Mouse (Mus musculus) liver, embryonic 11.5 days (tissue): ENCODE measurements around the gene Smarcd2. TPM values are rescaled to one million over a fixed set of nuclear protein-coding genes. Genes with fewer than 3 reads are reported as not detected.

Source experiments
- ATAC-seq: fragments of 200-750 bp; cut with Nextera tagmentation; replicated peaks from 2 replicates; pipeline ENCODE4 v1.8.0; 2017; ENCODE audit warnings: moderate number of reproducible peaks, mild to moderate bottlenecking, moderate TSS enrichment, moderate library complexity; ENCODE audit not compliant: low FRiP score
- DNase-seq: peaks from one replicate; pipeline ENCODE4 v3.0.0-alpha.2; 2017; ENCODE audit warnings: low spot score
- H3K27ac ChIP-seq: fragments of 300-500 bp; sonication (generic); 2 replicates; pipeline ENCODE4 v1.5.1; 2014; ENCODE audit warnings: mild to moderate bottlenecking, low read depth, low read length, control low read depth
- H3K27me3 ChIP-seq: fragments of 300-500 bp; sonication (generic); replicated peaks from 2 replicates; pipeline ENCODE4 v1.6.1; 2014; ENCODE audit warnings: low read length, mixed read lengths; ENCODE audit not compliant: control insufficient read depth, insufficient read depth
- H3K36me3 ChIP-seq: fragments of 300-500 bp; sonication (generic); 2 replicates; pipeline ENCODE4 v1.6.1; 2014; ENCODE audit warnings: mild to moderate bottlenecking, low read length, moderate library complexity, mixed read lengths; ENCODE audit not compliant: control insufficient read depth, insufficient read depth
- H3K4me1 ChIP-seq: fragments of 300-500 bp; sonication (generic); replicated peaks from 2 replicates; pipeline ENCODE4 v1.6.1; 2014; ENCODE audit warnings: low read length, mixed read lengths; ENCODE audit not compliant: control insufficient read depth, insufficient read depth
- H3K4me2 ChIP-seq: fragments of 300-500 bp; sonication (generic); 2 replicates; pipeline ENCODE4 v1.6.1; 2014; ENCODE audit warnings: mild to moderate bottlenecking, control low read depth, moderate library complexity
- H3K4me3 ChIP-seq: fragments of 300-500 bp; sonication (generic); 2 replicates; pipeline ENCODE4 v1.5.1; 2014; ENCODE audit warnings: low read depth, low read length, control low read depth
- H3K9ac ChIP-seq: fragments of 300-500 bp; sonication (generic); 2 replicates; pipeline ENCODE4 v1.6.1; 2014; ENCODE audit warnings: low read depth, low read length, control low read depth
- H3K9me3 ChIP-seq: fragments of 300-500 bp; sonication (generic); 2 replicates; pipeline ENCODE4 v1.6.1; 2016; ENCODE audit warnings: low read length, inconsistent platforms, mixed read lengths; ENCODE audit not compliant: control insufficient read depth
- whole genome bisulfite sequencing: fragments of 180-500 bp; shearing (Covaris S2); extraction: QIAGEN DNeasy Blood & Tissue Kit; methylation state at CpG from one replicate; pipeline ENCODE4 v1.1.7; 2014; 5-methylcytosine and 5-hydroxymethylcytosine counted together
- polyA plus RNA-seq: library from polyadenylated mRNA; unstranded; fragments of >200 nt; fragmentation: Nextera tagmentation; extraction: Ambion mirVana; gene quantifications from 2 replicates; pipeline ENCODE4 v1.2.1, GENCODE M21; 2014

Smarcd2 gene
- 60.3 and 62.9 TPM in 2 replicates for polyA plus RNA-seq

GRCm38 (mm10) chr11:106272644-106273310 lies at the start of gene Smarcd2:
Smarcd2 (minus strand) TSS chr11:106272972.
- peak within 1 kb of the TSS; percentile 99 for H3K4me3 ChIP-seq
- H3K4me1 ChIP-seq: peaks cover 44% of the 10 kb centered on the region
- H3K4me2 ChIP-seq: peak within 1 kb of the TSS; percentile 81
- WGBS: under 1% methylated on average over 72 of the region's 72 CpGs
- peak within 1 kb of the TSS; percentile 99 for H3K9ac ChIP-seq
- no peaks in the 10 kb centered on the region for H3K27me3 ChIP-seq
- no peaks in the 10 kb centered on the region for H3K9me3 ChIP-seq
- peak; percentile 92 for ATAC-seq
- peak within 1 kb of the TSS; percentile 95 for H3K27ac ChIP-seq
- H3K36me3 ChIP-seq: 0 out of 2 replicates have a peak, but pooled peaks cover 4% of the 10 kb centered on the region
- DNase-seq: peak; percentile 100

DNA sequence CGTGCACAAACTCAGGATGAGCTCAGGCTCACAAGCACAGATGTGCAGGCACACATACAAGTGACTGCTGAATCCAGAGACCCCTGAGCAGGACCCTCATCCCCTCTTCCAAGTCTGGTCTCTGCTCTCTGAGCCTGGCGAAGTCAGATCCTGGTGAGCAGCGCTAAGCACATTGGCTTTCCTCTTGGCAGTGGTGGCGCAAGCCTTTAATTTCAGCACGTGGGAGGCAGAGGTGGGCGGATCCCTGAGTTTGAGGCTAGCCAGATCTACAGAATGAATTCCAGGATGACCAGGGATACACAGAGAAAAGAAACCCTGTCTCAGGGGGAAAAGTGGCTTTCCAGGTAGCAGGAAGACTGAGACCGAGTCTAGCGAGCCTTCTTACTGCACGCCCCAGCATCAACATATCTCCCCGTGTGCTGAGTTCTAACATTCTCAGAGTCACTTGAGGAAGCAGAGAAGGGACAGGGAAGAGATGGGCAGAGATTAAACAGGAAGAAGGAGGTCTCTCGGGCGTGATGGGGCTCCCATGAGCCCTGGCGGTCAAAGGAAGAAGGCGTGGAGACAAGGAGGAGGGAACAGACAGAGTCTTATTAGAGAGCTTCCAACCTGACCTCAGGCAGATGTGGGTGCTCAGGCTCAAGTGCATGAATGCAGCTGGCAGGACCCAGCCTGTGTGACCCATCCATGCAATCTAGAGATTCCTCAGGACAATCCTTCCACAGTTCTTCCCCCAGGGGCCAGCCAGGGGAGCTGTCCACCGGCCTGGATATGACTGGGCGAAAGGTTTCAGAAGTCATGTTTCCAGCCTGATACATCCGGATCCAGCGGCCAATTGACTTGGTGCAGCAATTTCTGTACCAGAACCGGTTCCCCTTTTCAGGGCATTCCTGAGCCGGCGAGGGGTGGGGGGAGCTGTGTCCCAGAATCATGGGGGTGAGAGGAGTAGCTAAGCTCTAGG lies 45.9 kb upstream of the Smarcd2 start:
- no peaks in the 10 kb centered on the region for H3K36me3 ChIP-seq
- H3K4me3 ChIP-seq: no peak overlapping the region
- DNase-seq (no peak), ATAC-seq (no peak)
- no peaks in the 10 kb centered on the region for H3K27me3 ChIP-seq
- no peaks in the 10 kb centered on the region for H3K9me3 ChIP-seq
- H3K9ac ChIP-seq: no peak overlapping the region
- no peak overlapping the region; the same call in 1 of the 2 replicates for H3K4me2 ChIP-seq
- H3K27ac ChIP-seq: no peak overlapping the region
- 58% methylated on average over 21 of the region's 21 CpGs for WGBS
- H3K4me1 ChIP-seq: 0 out of 2 replicates have a peak, but pooled peaks cover 3% of the 10 kb centered on the region

DNA sequence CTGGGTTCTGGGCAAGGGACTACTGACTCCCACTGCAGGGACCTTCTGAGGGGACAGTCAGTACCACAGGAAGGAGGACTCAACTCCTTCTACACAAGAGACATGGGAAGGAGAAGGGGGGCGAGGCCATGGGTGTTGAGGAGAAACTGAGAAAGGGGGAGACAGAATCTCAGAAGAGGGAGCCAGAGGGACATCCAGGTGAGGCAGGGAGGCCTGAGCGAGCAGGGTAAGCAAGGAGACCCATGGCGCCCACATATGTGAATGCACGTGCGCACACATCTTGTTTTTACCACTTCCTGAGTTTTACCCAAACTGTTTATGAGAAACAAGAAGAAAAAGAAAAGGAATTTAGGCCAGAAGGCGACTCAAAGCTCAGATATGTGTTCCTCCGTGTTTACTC lies 45.0 kb upstream of the Smarcd2 start:
- 75% methylated on average over 7 of the region's 7 CpGs for WGBS
- H3K9me3 ChIP-seq: no peaks in the 10 kb centered on the region
- ATAC-seq (no peak), DNase-seq (no peak)
- no peaks in the 10 kb centered on the region for H3K36me3 ChIP-seq
- H3K4me3 ChIP-seq: no peak overlapping the region
- H3K4me1 ChIP-seq: 0 out of 2 replicates have a peak, but pooled peaks cover 5% of the 10 kb centered on the region
- H3K27ac ChIP-seq: no peak overlapping the region
- no peak overlapping the region for H3K9ac ChIP-seq
- no peaks in the 10 kb centered on the region for H3K27me3 ChIP-seq
- H3K4me2 ChIP-seq: no peak overlapping the region

- Histone ChIP-seq H3K27me3 (no peaks in the 10 kb centered on the region), H3K36me3 (no peaks in the 10 kb centered on the region), H3K9ac (no peak overlapping the region), H3K27ac (no peak overlapping the region), H3K4me3 (no peak overlapping the region), H3K9me3 (no peaks in the 10 kb centered on the region), H3K4me2 (no peak overlapping the region), H3K4me1 (0 out of 2 replicates have a peak, but pooled peaks cover 5% of the 10 kb centered on the region)
- WGBS: 70% methylated on average over 1 of the region's 1 CpGs
- ATAC-seq (no peak), DNase-seq (no peak)
Measured at GRCm38 (mm10) chr11:106316416-106316815, 43.6 kb upstream of the Smarcd2 start.

DNA sequence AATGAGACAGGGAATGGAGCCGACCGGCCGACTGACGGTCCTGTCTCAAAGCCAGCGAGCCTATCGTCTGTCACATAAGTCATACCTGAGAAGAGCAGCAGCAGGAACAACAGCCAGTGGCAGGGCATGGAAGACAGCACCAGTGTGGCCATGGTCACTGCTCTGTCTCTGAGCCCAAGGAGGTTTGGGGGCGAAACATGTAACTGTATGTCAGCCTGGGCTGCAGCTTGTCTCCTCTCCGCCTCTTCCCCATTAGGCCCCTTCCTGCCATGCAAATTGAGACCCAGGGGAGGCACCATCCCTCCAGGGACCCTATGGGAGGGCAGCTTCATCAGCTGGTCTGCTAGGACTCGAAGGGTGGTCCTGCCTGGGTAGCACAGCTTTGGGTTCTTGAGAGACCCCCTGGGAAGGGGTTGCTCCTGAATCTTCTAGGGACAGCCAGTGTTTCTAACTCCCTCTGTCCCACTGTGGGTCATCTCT lies 41.6 kb upstream of the Smarcd2 start, which contains the start of gene Cd79b:
Cd79b (minus strand) TSS at position 430 of the 480 bp plus-strand sequence.
- peak within 1 kb of the TSS; percentile 32 for H3K4me2 ChIP-seq
- H3K36me3 ChIP-seq: no peaks in the 10 kb centered on the region
- DNase-seq (no peak), ATAC-seq (no peak)
- no peaks in the 10 kb centered on the region for H3K9me3 ChIP-seq
- WGBS: 52% methylated on average over 9 of the region's 9 CpGs
- H3K9ac ChIP-seq: no peak within 1 kb of the TSS
- H3K4me1 ChIP-seq: 0 out of 2 replicates have a peak, but pooled peaks cover 5% of the 10 kb centered on the region
- H3K27me3 ChIP-seq: no peaks in the 10 kb centered on the region
- peak within 1 kb of the TSS; percentile 5; the same call in 1 of the 2 replicates for H3K4me3 ChIP-seq
- H3K27ac ChIP-seq: no peak within 1 kb of the TSS

GRCm38 (mm10) chr11:106313533-106313932 lies 40.8 kb upstream of the Smarcd2 start:
- no peak for DNase-seq
- no peak overlapping the region for H3K27ac ChIP-seq
- no peaks in the 10 kb centered on the region for H3K9me3 ChIP-seq

GRCm38 (mm10) chr11:106310123-106310522 lies 37.4 kb upstream of the Smarcd2 start:
- WGBS: 75% methylated on average over 5 of the region's 5 CpGs
- DNase-seq: no peak
- H3K9me3 ChIP-seq: no peaks in the 10 kb centered on the region
- H3K4me2 ChIP-seq: no peak overlapping the region
- H3K27ac ChIP-seq: no peak overlapping the region
- no peaks in the 10 kb centered on the region for H3K27me3 ChIP-seq
- no peak overlapping the region for H3K4me3 ChIP-seq
- H3K9ac ChIP-seq: no peak overlapping the region
- H3K4me1 ChIP-seq: 0 out of 2 replicates have a peak, but pooled peaks cover 5% of the 10 kb centered on the region
- H3K36me3 ChIP-seq: no peaks in the 10 kb centered on the region
- ATAC-seq: no peak

More at GRCm38 (mm10) chr11:106313533-106313932, 40.8 kb upstream of the Smarcd2 start:
- no peaks in the 10 kb centered on the region for H3K27me3 ChIP-seq
- 0 out of 2 replicates have a peak, but pooled peaks cover 5% of the 10 kb centered on the region for H3K4me1 ChIP-seq
- no peak overlapping the region for H3K4me3 ChIP-seq
- H3K9ac ChIP-seq: no peak overlapping the region
- H3K4me2 ChIP-seq: peak overlapping the region; percentile 32
- 33% methylated on average over 5 of the region's 5 CpGs for WGBS
- H3K36me3 ChIP-seq: no peaks in the 10 kb centered on the region
- no peak for ATAC-seq

- no peak overlapping the region for H3K4me3 ChIP-seq
- no peaks in the 10 kb centered on the region for H3K36me3 ChIP-seq
- H3K9ac ChIP-seq: no peak overlapping the region
- H3K4me1 ChIP-seq: no peaks in the 10 kb centered on the region
- no peak overlapping the region for H3K27ac ChIP-seq
- no peaks in the 10 kb centered on the region for H3K27me3 ChIP-seq
- ATAC-seq: no peak
- H3K4me2 ChIP-seq: no peak overlapping the region
- no peak for DNase-seq
- WGBS: 79% methylated on average over 11 of the region's 11 CpGs
- H3K9me3 ChIP-seq: no peaks in the 10 kb centered on the region
Measured at GRCm38 (mm10) chr11:106308162-106308561, 35.4 kb upstream of the Smarcd2 start.
